Mouse (Mus musculus) MEL (cell line): Measurements from ENCODE around the gene Sema3a. TPM values are rescaled to one million over a fixed set of nuclear protein-coding genes. Genes with fewer than 3 reads are reported as not detected.
A peak's percentile ranks its signal among the peaks of the same experiment; 100 is the strongest.

ENCODE experiments used
- DNase-seq: peaks from one replicate; pipeline ENCODE4 v3.0.0; 2011; ENCODE audit warnings: low read depth, low spot score
- H3K27ac ChIP-seq: 2 replicates; pipeline ENCODE4 v1.5.1; 2012; ENCODE audit warnings: low read depth, mild to moderate bottlenecking, control low read depth, low read length, moderate library complexity; ENCODE audit not compliant: control insufficient read depth
- H3K27me3 ChIP-seq, 2 experiments: fragments of 150-350 bp in 1 of 2; sonication (generic) in 1 of 2; 2 replicates each; pipeline ENCODE4 v1.6.1; 2012; ENCODE audit warnings: low read length in 2 of 2, mild to moderate bottlenecking in 2 of 2, improper control_type of control experiment in 1 of 2, moderate library complexity in 1 of 2; ENCODE audit not compliant: insufficient read depth in 2 of 2, control insufficient read depth in 1 of 2
- H3K36me3 ChIP-seq, 2 experiments: 2 replicates each; pipeline ENCODE4 v1.6.1; 2012 to 2014; ENCODE audit warnings: low read length in 2 of 2, improper control_type of control experiment in 1 of 2, inconsistent platforms in 1 of 2, mild to moderate bottlenecking in 1 of 2; ENCODE audit not compliant: insufficient read depth in 2 of 2, control insufficient read depth in 1 of 2
- H3K4me1 ChIP-seq, 2 experiments: fragments of 150-350 bp in 1 of 2; sonication (generic) in 1 of 2; 2 replicates each; pipeline ENCODE4 v1.6.1; 2012; ENCODE audit warnings: low read length in 2 of 2, improper control_type of control experiment in 1 of 2, mild to moderate bottlenecking in 1 of 2; ENCODE audit not compliant: insufficient read depth in 2 of 2, control insufficient read depth in 1 of 2
- H3K4me3 ChIP-seq, 2 experiments: fragments of 150-350 bp in 1 of 2; sonication (generic) in 1 of 2; 2 replicates each; pipeline ENCODE4 v1.5.1; 2012; ENCODE audit warnings: low read depth in 2 of 2, low read length in 2 of 2, mild to moderate bottlenecking in 2 of 2, moderate library complexity in 2 of 2, control low read depth in 1 of 2, improper control_type of control experiment in 1 of 2; ENCODE audit not compliant: control insufficient read depth in 1 of 2, insufficient read depth in 1 of 2
- H3K79me2 ChIP-seq: 2 replicates; pipeline ENCODE4 v1.6.1; 2012; ENCODE audit warnings: mild to moderate bottlenecking, low read length, moderate library complexity; ENCODE audit not compliant: control insufficient read depth, poor library complexity, insufficient read depth
- H3K9ac ChIP-seq: 2 replicates; pipeline ENCODE4 v1.6.1; 2012; ENCODE audit warnings: low read depth, mild to moderate bottlenecking, control low read depth, low read length, moderate library complexity; ENCODE audit not compliant: control insufficient read depth, poor library complexity, severe bottlenecking
- H3K9me3 ChIP-seq: fragments of 150-350 bp; sonication (generic); replicated peaks from 2 replicates; pipeline ENCODE4 v1.6.1; 2012; ENCODE audit warnings: mild to moderate bottlenecking, low read length, improper control_type of control experiment, moderate library complexity; ENCODE audit not compliant: insufficient read depth
- BHLHE40 ChIP-seq: IDR thresholded peaks from 2 replicates; pipeline ENCODE4 v1.6.1; 2012; ENCODE audit warnings: low read depth, mild to moderate bottlenecking, inconsistent platforms, low read length, improper control_type of control experiment, borderline replicate concordance
- CHD1 ChIP-seq: IDR thresholded peaks from 2 replicates; pipeline ENCODE4 v1.6.1; 2012; ENCODE audit warnings: low read depth, mild to moderate bottlenecking, inconsistent platforms, low read length, improper control_type of control experiment
- CHD2 ChIP-seq: IDR thresholded peaks from 2 replicates; pipeline ENCODE4 v1.6.1; 2011; ENCODE audit warnings: low read length, improper control_type of control experiment
- CTCF ChIP-seq, 3 experiments: IDR thresholded peaks in 2 of 3; conservative IDR thresholded peaks in 1 of 3; 2 replicates each; pipeline ENCODE4 v1.5.1; 2011 to 2012; ENCODE audit warnings: low read length in 3 of 3, low read depth in 2 of 3, mild to moderate bottlenecking in 2 of 3, improper control_type of control experiment in 1 of 3, inconsistent platforms in 1 of 3, mixed read lengths in 1 of 3, moderate library complexity in 1 of 3; ENCODE audit not compliant: control insufficient read depth in 1 of 3, insufficient read depth in 1 of 3, poor library complexity in 1 of 3, severe bottlenecking in 1 of 3
- E2F4 ChIP-seq: IDR thresholded peaks from 2 replicates; pipeline ENCODE4 v1.6.1; 2011; ENCODE audit warnings: low read depth, low read length, improper control_type of control experiment, borderline replicate concordance
- ETS1 ChIP-seq: IDR thresholded peaks from 2 replicates; pipeline ENCODE4 v1.6.1; 2012; ENCODE audit warnings: low read depth, mild to moderate bottlenecking, inconsistent platforms, low read length, improper control_type of control experiment, moderate library complexity
- GABPA ChIP-seq: IDR thresholded peaks from 2 replicates; pipeline ENCODE4 v1.6.1; 2012; ENCODE audit warnings: low read depth, mild to moderate bottlenecking, inconsistent platforms, low read length, improper control_type of control experiment, moderate library complexity
- GATA1 ChIP-seq: IDR thresholded peaks from 2 replicates; pipeline ENCODE4 v1.6.1; 2011; ENCODE audit warnings: low read depth, low read length, improper control_type of control experiment
- HCFC1 ChIP-seq: IDR thresholded peaks from 2 replicates; pipeline ENCODE4 v1.6.1; 2012; ENCODE audit warnings: low read depth, mild to moderate bottlenecking, inconsistent platforms, low read length, improper control_type of control experiment, moderate library complexity
- JUND ChIP-seq: IDR thresholded peaks from 2 replicates; pipeline ENCODE4 v1.6.1; 2011; ENCODE audit warnings: low read depth, mild to moderate bottlenecking, improper control_type of control experiment, low read length
- KAT2A ChIP-seq: conservative IDR thresholded peaks from 2 replicates; pipeline ENCODE4 v1.6.1; 2012; ENCODE audit warnings: low read depth, low read length, improper control_type of control experiment, inconsistent platforms
- MAFK ChIP-seq: IDR thresholded peaks from 2 replicates; pipeline ENCODE4 v1.6.1; 2011; ENCODE audit warnings: low read depth, mild to moderate bottlenecking, low read length, improper control_type of control experiment, borderline replicate concordance
- MAX ChIP-seq: IDR thresholded peaks from 2 replicates; pipeline ENCODE4 v1.6.1; 2011; ENCODE audit warnings: low read length, improper control_type of control experiment
- MAZ ChIP-seq: IDR thresholded peaks from 2 replicates; pipeline ENCODE4 v1.6.1; 2012; ENCODE audit warnings: low read depth, mild to moderate bottlenecking, inconsistent platforms, low read length, improper control_type of control experiment
- MXI1 ChIP-seq: IDR thresholded peaks from 2 replicates; pipeline ENCODE4 v1.6.1; 2011; ENCODE audit warnings: mild to moderate bottlenecking, low read depth, low read length, improper control_type of control experiment
- MYB ChIP-seq: IDR thresholded peaks from 2 replicates; pipeline ENCODE4 v1.6.1; 2011; ENCODE audit warnings: mild to moderate bottlenecking, low read depth, low read length, improper control_type of control experiment
- MYC ChIP-seq: IDR thresholded peaks from 2 replicates; pipeline ENCODE4 v1.6.1; 2011; ENCODE audit warnings: low read depth, mild to moderate bottlenecking, low read length, improper control_type of control experiment, moderate library complexity
- NELFE ChIP-seq: IDR thresholded peaks from 2 replicates; pipeline ENCODE4 v1.6.1; 2011; ENCODE audit warnings: low read depth, low read length, improper control_type of control experiment
- NRF1 ChIP-seq: IDR thresholded peaks from 2 replicates; pipeline ENCODE4 v1.6.1; 2014; ENCODE audit warnings: low read depth, mild to moderate bottlenecking, inconsistent platforms, low read length, improper control_type of control experiment, moderate library complexity; ENCODE audit not compliant: poor library complexity, insufficient read depth, severe bottlenecking
- POLR2AphosphoS5 ChIP-seq: IDR thresholded peaks from 2 replicates; pipeline ENCODE4 v1.6.1; 2012; ENCODE audit warnings: low read depth, borderline replicate concordance, mild to moderate bottlenecking, inconsistent platforms, low read length, moderate library complexity, mixed read lengths
- RAD21 ChIP-seq: IDR thresholded peaks from 2 replicates; pipeline ENCODE4 v1.6.1; 2011; ENCODE audit warnings: mild to moderate bottlenecking, low read depth, low read length, improper control_type of control experiment
- RCOR1 ChIP-seq: IDR thresholded peaks from 2 replicates; pipeline ENCODE4 v1.6.1; 2012; ENCODE audit warnings: low read depth, mild to moderate bottlenecking, inconsistent platforms, low read length, improper control_type of control experiment
- SIN3A ChIP-seq: IDR thresholded peaks from 2 replicates; pipeline ENCODE4 v1.6.1; 2012; ENCODE audit warnings: low read length, improper control_type of control experiment, inconsistent platforms
- SMC3 ChIP-seq: IDR thresholded peaks from 2 replicates; pipeline ENCODE4 v1.6.1; 2011; ENCODE audit warnings: low read depth, low read length, improper control_type of control experiment
- TAL1 ChIP-seq: IDR thresholded peaks from 2 replicates; pipeline ENCODE4 v1.6.1; 2012; ENCODE audit warnings: mild to moderate bottlenecking, inconsistent platforms, low read length, moderate library complexity, mixed read lengths
- TBP ChIP-seq: IDR thresholded peaks from 2 replicates; pipeline ENCODE4 v1.8.0; 2011; ENCODE audit warnings: low read depth, low read length, improper control_type of control experiment
- TCF12 ChIP-seq: IDR thresholded peaks from 2 replicates; pipeline ENCODE4 v1.6.1; 2014; ENCODE audit warnings: low read depth, mild to moderate bottlenecking, inconsistent platforms, low read length, improper control_type of control experiment, moderate library complexity
- UBTF ChIP-seq: IDR thresholded peaks from 2 replicates; pipeline ENCODE4 v1.6.1; 2012; ENCODE audit warnings: low read depth, mild to moderate bottlenecking, inconsistent platforms, low read length, improper control_type of control experiment, moderate library complexity, borderline replicate concordance; ENCODE audit not compliant: insufficient read depth
- USF1 ChIP-seq: IDR thresholded peaks from 2 replicates; pipeline ENCODE4 v1.6.1; 2014; ENCODE audit warnings: low read depth, mild to moderate bottlenecking, inconsistent platforms, low read length, improper control_type of control experiment, moderate library complexity
- USF2 ChIP-seq, 2 experiments: IDR thresholded peaks; 2 replicates each; pipeline ENCODE4 v1.6.1; 2011 to 2012; ENCODE audit warnings: improper control_type of control experiment in 2 of 2, low read length in 2 of 2, borderline replicate concordance in 1 of 2, inconsistent platforms in 1 of 2, low read depth in 1 of 2, mild to moderate bottlenecking in 1 of 2; ENCODE audit not compliant: insufficient read depth in 1 of 2
- ZC3H11A ChIP-seq: IDR thresholded peaks from 2 replicates; pipeline ENCODE4 v1.6.1; 2012; ENCODE audit warnings: low read depth, mild to moderate bottlenecking, inconsistent platforms, low read length, improper control_type of control experiment
- ZKSCAN1 ChIP-seq: IDR thresholded peaks from 2 replicates; pipeline ENCODE4 v1.6.1; 2012; ENCODE audit warnings: low read depth, mild to moderate bottlenecking, inconsistent platforms, low read length, improper control_type of control experiment, moderate library complexity
- ZMIZ1 ChIP-seq: IDR thresholded peaks from 2 replicates; pipeline ENCODE4 v1.6.1; 2012; ENCODE audit warnings: low read depth, mild to moderate bottlenecking, inconsistent platforms, low read length, improper control_type of control experiment, moderate library complexity
- polyA plus RNA-seq, 2 experiments: library from polyadenylated mRNA; stranded (reverse) in 1 of 2; unstranded in 1 of 2; fragments of >175 nt in 1 of 2; fragments of >200 nt in 1 of 2; gene quantifications; 2 replicates each; pipeline versions ENCODE4 v1.2.1 to v1.2.4; 2012; ENCODE audit warnings: low replicate concordance in 2 of 2, low read depth in 1 of 2; ENCODE audit not compliant: insufficient read length in 2 of 2, insufficient read depth in 1 of 2, missing spikeins in 1 of 2
- total RNA-seq: library from RNA; depleted of rRNA; stranded (reverse); fragments of 300-350 nt; gene quantifications from 2 replicates; pipeline ENCODE4 v1.2.3, GENCODE M21; 2012

Sema3a gene
- total and polyA plus RNA-seq, 3 experiments = not detected

- no peak overlapping the region for H3K9ac ChIP-seq
- TF ChIP-seq ZKSCAN1 = no peak
- no peak for TF ChIP-seq MAFK
- no peak for TF ChIP-seq MAX
- no peak for TF ChIP-seq HCFC1
- no peak for TF ChIP-seq POLR2AphosphoS5
- TF ChIP-seq TCF12 = no peak
- TF ChIP-seq JUND = no peak
- no peak for TF ChIP-seq MXI1
- no peak for TF ChIP-seq E2F4
- TF ChIP-seq RAD21 = peak; percentile 49
- TF ChIP-seq SMC3 = peak; percentile 70
- no peak for TF ChIP-seq UBTF
- TF ChIP-seq USF2 (IDR thresholded peaks at IDR 0.05; ENCODE audit: borderline replicate concordance in 1 of 2, insufficient read depth in 1 of 2, low read depth in 1 of 2, low read length in 2 of 2) = no peak
- no peak for TF ChIP-seq TAL1
- TF ChIP-seq TBP = no peak
- no peak for TF ChIP-seq ZMIZ1
- TF ChIP-seq MYC = no peak
- no peak for TF ChIP-seq CHD1
- no peak for TF ChIP-seq GABPA
- no peak for TF ChIP-seq GATA1
- TF ChIP-seq CHD2 = no peak
- no peak for TF ChIP-seq ETS1
- no peak for TF ChIP-seq RCOR1
- TF ChIP-seq USF1 = no peak
- TF ChIP-seq ZC3H11A = peak; percentile 21; the same call in 1 of the 2 replicates
- TF ChIP-seq NRF1 = no peak
- no peak for TF ChIP-seq KAT2A
- TF ChIP-seq CTCF (IDR thresholded peaks at IDR 0.05 in 2 of 3, conservative IDR thresholded peaks at IDR 0.05 in 1 of 3; ENCODE audit: control insufficient read depth in 1 of 3, insufficient read depth in 1 of 3, low read depth in 2 of 3, low read length in 3 of 3, poor library complexity in 1 of 3, severe bottlenecking in 1 of 3) = peak in 1 of 3 experiments; percentile 53; a peak in 2 of 6 replicates
- TF ChIP-seq SIN3A = no peak
- no peak for TF ChIP-seq NELFE
- TF ChIP-seq MYB = no peak
- TF ChIP-seq MAZ = no peak
- TF ChIP-seq BHLHE40 = no peak
- H3K27ac ChIP-seq = no peak overlapping the region
- DNase-seq = peak; percentile 26
- no peaks in the 10 kb centered on the region for H3K79me2 ChIP-seq
- no peaks in the 10 kb centered on the region for H3K4me1 ChIP-seq
- no peaks in the 10 kb centered on the region for H3K9me3 ChIP-seq
- no peaks in the 10 kb centered on the region for H3K27me3 ChIP-seq
- no peaks in the 10 kb centered on the region for H3K36me3 ChIP-seq
- H3K4me3 ChIP-seq = no peak overlapping the region
Measured at GRCm38 (mm10) chr5:13405432-13405831, 280.2 kb downstream of the Sema3a start.
